Mouse (Mus musculus): ENCODE measurements around the gene Adat1. TPM values are rescaled to one million over a fixed set of nuclear protein-coding genes. Genes with fewer than 3 reads are reported as not detected.
A peak's percentile ranks its signal among the peaks of the same experiment; 100 is the strongest.

The Adat1 gene
- total RNA-seq, 2 experiments from 2014 or later: 5.7 to 6.1 TPM

GRCm38 (mm10) chr8:111968991-111969390 is 23.1 kb downstream of the Adat1 start:
- no peak for DNase-seq
- intact Hi-C loops (cut with DNase I): no loop called here

DNA sequence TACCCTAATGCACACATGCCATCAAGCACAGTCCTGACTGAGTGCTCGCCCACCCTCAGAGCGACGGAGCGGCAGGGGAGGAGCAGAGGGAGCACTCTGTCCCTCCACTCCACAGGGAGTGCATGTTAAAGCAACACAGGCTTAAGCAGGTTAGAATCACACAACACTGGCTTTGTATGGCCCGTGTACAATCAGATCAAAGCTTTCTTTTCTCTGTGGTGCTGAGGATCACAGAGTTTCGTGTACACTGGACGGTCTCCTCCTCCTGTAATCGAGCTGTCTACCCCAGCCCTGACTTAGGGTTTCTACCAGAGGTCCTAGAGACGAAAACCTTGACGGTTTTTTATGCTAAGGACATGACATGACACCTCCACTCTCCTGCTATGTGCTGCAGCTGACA is 23.6 kb downstream of the Adat1 start:
- intact Hi-C loops (cut with DNase I): no loop called here

DNA sequence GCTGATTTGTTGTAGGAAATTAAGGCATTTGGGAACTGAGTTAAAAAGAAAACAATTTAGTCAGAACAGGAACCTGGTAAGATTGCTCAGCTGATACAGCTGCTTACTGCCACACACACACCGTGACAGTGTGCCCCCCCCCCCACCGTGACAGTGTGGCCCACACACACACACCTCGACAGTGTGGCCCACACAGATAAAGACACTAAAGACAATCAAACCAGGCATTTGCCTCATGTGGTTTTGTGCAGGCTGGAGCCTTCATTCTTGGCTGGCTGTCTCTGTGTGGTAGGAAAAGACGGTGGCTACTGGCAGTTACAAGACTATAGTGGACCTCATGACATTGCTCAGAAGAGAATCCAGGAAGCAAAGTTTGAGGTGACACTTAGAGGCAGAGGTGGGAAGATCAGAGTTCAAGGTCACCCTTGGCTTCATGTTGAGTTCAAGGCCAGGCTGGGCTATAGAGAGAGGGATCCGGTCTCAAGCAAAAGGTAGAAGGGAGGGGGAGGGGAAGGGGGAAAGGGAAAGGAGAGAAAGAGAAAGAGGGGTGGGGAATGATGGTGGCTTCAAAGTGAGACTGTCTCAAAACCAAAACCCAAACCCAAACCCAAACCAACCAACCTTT is 24.7 kb downstream of the Adat1 start:
- intact Hi-C loops (cut with DNase I): no loop called here

More for the DNA sequence above, 23.6 kb downstream of the Adat1 start:
- no peak for DNase-seq

DNA sequence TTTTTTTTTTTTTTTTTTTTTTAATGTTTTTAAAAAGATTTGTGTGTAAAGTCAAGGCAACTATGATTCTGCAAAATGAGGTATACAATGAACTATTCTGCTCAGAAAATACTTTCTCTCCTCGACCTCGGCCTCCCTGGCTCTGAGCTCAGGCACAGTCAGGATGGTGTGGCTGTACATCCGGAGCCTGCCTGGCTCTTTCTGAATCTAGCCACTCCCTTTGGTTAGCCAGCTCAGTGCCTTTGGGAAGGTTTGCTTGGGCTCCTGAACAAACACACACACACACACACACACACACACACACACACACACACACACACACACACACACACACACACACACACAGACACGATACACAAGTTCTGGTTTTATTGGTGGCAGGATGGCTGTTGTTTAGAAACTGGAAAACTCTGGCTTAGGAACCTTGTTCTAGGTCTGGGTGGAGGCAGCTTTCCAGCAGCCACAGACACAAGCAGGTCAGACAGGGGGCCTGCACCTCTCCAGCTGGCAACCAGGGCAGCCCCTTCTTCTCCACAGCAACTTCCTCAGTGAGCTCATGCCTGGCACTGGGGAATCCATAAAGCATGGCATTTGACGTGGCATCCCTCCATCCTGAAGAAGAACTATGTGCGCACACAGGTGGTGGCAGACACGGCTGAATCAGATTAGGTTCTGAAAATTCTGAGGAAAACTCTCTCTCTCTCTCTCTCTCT is 27.1 kb downstream of the Adat1 start:
- intact Hi-C loops (cut with DNase I): no loop called here
- DNase-seq: no peak

More for the DNA sequence above, 24.7 kb downstream of the Adat1 start:
- no peak for DNase-seq

DNA sequence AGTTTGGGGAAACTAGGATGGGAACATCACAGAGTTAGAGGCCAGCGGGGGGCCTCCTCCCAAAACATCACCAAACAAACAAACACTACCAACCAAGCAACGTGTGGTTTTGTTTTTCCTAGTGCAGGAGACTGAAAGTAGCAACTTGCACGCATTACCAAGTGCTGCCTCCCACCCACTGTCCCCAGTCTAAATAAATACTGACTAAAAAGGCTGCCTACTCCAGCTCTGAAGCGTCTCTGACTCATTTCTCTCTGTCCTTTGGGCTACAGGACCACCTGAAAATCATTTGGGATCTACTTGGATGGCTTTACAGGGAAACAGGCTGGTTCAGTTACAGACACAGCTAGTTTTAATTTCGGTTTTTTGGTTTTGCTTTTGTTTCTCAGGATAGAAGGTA is 27.8 kb downstream of the Adat1 start:
- DNase-seq: no peak

DNA sequence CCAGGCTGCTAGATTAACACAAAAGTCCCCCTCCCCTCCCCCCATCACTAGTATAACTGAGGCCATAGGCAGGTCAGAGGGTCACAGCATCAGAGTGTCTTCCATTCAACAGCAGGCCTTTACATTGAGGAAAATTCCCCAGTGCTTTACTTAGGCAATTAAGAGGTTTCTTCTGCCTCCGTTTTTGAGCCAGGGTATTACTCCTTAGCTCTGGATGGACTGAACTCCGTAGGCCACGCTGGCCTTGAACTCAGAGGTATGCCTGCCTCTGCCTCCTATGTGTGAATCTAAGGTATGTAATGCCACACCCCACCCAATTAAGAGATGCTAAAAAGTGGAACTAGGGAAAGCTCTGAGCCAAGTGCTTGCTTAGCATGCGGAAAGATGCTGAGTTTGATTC is 28.6 kb downstream of the Adat1 start:
- intact Hi-C loops (cut with DNase I): no loop called here

More for the DNA sequence above, 27.8 kb downstream of the Adat1 start:
- intact Hi-C loops (cut with DNase I): no loop called here

GRCm38 (mm10) chr8:111963091-111963490 is 29.0 kb downstream of the Adat1 start:
- intact Hi-C loops (cut with DNase I): no loop called here
- peak; percentile 15 for DNase-seq

More for the DNA sequence above, 28.6 kb downstream of the Adat1 start:
- DNase-seq: no peak

- intact Hi-C loops (cut with DNase I): no loop called here
- no peak for DNase-seq
Measured at GRCm38 (mm10) chr8:111962589-111962988, 29.5 kb downstream of the Adat1 start.

GRCm38 (mm10) chr8:111961330-111961729 is 30.8 kb downstream of the Adat1 start:
- intact Hi-C loops (cut with DNase I): no loop called here
- no peak for DNase-seq

DNA sequence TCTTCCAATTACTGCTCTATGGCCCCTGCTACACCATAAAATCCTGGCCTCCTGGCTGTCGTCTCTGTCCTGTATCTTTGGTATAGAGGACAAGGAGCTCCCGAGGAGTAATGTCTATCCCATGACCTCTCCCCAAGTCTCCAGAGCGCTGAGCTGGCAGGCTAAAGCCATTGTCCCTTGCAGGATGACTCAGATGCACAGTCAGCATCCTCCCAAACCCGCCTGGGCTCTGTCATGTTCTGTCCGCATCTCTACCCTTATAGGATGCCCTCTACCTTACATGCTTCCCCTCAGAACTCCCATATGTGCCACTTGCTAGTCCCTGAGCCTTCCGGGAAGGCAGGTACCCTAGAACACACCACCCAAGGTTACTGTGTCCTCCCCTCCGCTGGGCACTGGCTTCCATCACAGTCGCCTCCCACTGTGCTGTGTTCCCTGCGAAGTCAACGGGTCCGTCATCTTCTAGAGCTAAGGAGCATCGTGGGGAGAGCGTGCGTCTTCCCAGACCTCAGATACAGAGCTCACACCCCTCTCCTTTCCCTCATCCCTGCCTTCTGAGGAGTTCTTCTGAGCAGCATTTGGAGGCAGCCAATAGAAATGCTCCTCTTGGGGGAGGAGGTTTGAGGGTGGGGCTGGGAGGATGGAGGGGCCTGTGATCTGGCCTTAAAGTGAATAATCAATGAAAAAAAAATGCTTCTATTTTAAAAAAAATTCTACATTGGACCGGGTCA is 31.3 kb downstream of the Adat1 start:
- no peak for DNase-seq
- intact Hi-C loops (cut with DNase I): no loop called here

- intact Hi-C loops (cut with DNase I): no loop called here
- no peak for DNase-seq
Measured at GRCm38 (mm10) chr8:111957231-111957630, 34.9 kb downstream of the Adat1 start.

- intact Hi-C loops (cut with DNase I): no loop called here
- no peak for DNase-seq
Measured at GRCm38 (mm10) chr8:111955879-111956278, 36.2 kb downstream of the Adat1 start.

DNA sequence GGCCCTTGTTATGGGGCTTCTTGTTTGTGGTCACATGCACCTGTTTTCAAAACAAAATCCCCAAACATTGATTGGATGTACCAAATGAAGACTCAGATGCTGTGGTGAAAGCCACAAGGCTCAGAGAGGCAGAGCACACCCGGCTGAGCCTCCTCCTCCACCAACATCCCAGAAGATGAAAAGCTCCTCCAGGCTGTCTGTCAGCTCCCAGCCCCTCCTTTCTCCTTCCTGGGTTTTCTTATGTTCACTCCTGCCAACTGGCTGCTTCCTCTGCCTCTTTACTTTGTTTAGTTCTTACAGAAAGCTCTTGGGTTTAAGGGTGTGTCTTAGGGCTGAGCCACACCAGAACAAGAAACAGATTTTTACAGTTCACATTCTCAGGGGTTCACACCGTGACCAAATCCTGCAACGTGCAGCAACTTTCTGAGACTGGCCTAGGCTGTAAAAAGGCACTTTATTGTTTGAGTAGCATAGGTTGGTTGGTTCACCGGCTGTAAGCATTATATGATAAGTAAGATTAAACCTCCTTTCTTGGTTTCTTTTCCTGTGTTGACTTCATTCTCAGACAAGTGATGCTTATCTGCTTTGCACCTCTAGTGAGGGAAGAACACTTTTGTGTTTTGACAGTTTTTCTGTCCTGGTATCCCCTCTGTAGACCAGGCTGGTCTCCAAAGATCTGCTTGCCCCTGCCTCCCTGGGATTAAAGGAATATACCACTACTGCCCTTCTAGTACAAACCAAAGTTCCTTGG is 37.1 kb downstream of the Adat1 start:
- intact Hi-C loops (cut with DNase I): no loop called here
- DNase-seq: no peak

GRCm38 (mm10) chr8:111951936-111952335 is 40.2 kb downstream of the Adat1 start:
- no peak for DNase-seq
- intact Hi-C loops (cut with DNase I): no loop called here

GRCm38 (mm10) chr8:111951317-111951716 is 40.8 kb downstream of the Adat1 start:
- intact Hi-C loops (cut with DNase I): no loop called here
- no peak for DNase-seq

- intact Hi-C loops (cut with DNase I): no loop called here
- no peak for DNase-seq
Measured at GRCm38 (mm10) chr8:111950846-111951245, 41.3 kb downstream of the Adat1 start.

GRCm38 (mm10) chr8:111947954-111948353 is 44.1 kb downstream of the Adat1 start:
- DNase-seq: no peak
- intact Hi-C loops (cut with DNase I): no loop called here

- intact Hi-C loops (cut with DNase I): no loop called here
- DNase-seq: no peak
Measured at GRCm38 (mm10) chr8:111947144-111947543, 45.0 kb downstream of the Adat1 start.

DNA sequence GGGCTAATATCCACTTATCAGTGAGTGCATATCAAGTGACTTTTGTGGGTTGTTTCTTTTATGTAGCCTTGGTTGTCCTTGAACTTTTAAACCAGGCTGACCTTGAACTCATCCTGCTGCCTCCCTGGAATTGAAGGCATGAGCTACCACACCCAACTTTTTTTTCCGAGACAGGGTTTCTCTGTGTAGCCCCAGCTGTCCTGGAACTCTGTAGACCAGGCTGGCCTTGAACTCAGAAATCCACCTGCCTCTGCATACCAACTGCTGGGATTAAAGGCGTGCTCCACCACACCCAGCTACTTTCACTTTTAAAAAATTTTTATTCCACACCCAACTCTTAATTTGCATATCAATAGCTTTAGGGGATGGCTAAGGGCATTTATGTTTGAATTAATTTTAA is 48.6 kb downstream of the Adat1 start:
- intact Hi-C loops (cut with DNase I): no loop called here
- DNase-seq: no peak

DNA sequence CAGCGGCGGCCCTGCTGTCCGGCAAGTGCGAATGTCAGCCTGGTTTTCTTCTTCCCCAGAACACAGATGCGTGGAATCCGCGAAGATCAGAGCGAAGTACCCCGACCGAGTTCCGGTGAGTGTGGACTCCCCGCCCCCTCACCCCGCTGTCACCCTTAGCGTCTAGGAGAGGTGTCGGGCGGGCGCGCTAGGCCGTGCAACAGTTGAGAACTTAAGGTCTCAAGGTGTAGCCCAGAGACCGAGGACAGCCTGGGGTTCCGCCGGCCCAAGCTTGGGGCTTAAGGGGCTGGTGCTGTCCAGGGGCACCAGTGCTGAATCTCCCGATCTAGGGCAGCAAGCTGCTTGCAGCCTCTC is 51.0 kb downstream of the Adat1 start:
- intact Hi-C loops (cut with DNase I): no loop called here

More for the DNA sequence above, 51.0 kb downstream of the Adat1 start:
- DNase-seq: peak; percentile 24
